Mouse (Mus musculus) ES-E14 (cell line): Measurements from ENCODE around the gene Cdc37.

Experiments
- HCFC1 ChIP-seq: IDR thresholded peaks from 2 replicates; pipeline ENCODE4 v1.6.1; 2012; ENCODE audit warnings: low read length, inconsistent platforms, borderline replicate concordance; ENCODE audit not compliant: insufficient read depth
- MAFK ChIP-seq: IDR thresholded peaks from 2 replicates; pipeline ENCODE4 v1.6.1; 2014; ENCODE audit warnings: mild to moderate bottlenecking, low read depth, low read length, inconsistent platforms; ENCODE audit not compliant: insufficient read depth
- ZC3H11A ChIP-seq: IDR thresholded peaks from 2 replicates; pipeline ENCODE4 v1.6.1; 2012; ENCODE audit warnings: low read depth, mild to moderate bottlenecking, inconsistent platforms, low read length, borderline replicate concordance
- ZNF384 ChIP-seq: IDR thresholded peaks from 2 replicates; pipeline ENCODE4 v1.6.1; 2012; ENCODE audit warnings: low read depth, low read length, inconsistent platforms

DNA sequence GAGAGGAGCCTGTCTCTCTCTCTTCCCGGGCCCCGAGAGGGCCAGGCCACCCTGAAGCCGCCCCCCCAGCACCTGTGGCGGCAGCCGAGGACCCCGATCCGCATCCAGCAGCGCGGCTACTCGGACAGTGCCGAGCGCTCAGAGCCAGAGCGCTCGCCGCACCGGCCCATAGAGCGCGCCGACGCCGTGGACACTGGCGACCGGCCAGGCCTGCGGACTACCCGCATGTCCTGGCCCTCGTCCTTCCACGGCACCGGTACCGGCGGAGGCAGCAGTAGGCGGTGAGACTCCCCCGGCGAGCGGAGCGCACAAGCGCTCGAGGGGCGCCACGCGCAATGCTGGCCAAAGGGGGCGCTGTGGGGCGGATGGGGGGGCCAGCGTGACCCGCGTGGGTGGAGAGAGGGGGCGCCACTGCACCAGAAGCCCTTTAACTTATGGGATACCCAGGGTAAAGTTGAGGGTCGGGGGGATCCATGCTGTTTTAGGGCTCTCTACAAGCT lies 16.2 kb upstream of the Cdc37 start:
- no peak for TF ChIP-seq ZNF384
- TF ChIP-seq MAFK, result no peak
- no peak for TF ChIP-seq HCFC1
- TF ChIP-seq ZC3H11A, result no peak
